Mouse (Mus musculus) bone marrow, adult 2 months (tissue): ENCODE results near the gene Nccrp1.
"Not testable (repeated sequence)": the region's sequence is repeated elsewhere in the genome, so short reads cannot be mapped to it uniquely, and the experiment has no call there.

Source experiments
- CTCF ChIP-seq: fragments of 200-500 bp; IDR thresholded peaks from 2 replicates; pipeline ENCODE4 v1.5.1; 2011; ENCODE audit warnings: low read length, control low read depth; ENCODE audit not compliant: control insufficient read depth, insufficient read depth
- POLR2A ChIP-seq: fragments of 200-500 bp; IDR thresholded peaks from 2 replicates; pipeline ENCODE4 v1.6.1; 2011; ENCODE audit warnings: low read depth, mild to moderate bottlenecking, control low read depth, low read length, borderline replicate concordance; ENCODE audit not compliant: control insufficient read depth

DNA sequence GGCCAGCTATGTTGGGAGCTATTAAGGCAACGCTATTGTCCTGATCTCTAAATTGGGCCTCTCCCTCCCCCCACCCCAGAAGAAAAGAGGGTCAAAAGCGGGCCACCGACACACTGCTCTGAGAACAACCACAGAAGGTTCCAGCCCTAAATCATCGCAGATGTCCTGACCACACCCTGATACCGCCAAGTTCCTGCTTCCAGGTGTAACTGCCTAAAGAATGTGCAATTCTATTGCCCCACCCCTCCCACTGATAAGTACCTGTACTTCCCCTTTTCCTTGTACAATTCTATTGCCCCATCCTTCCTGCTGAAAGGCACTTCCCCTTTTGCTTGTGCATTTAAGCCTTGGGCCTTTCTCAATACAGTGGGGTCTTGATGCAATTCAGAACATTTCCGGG lies 8.2 kb downstream of the Nccrp1 start:
- TF ChIP-seq CTCF, POLR2A: not testable (repeated sequence)
